Mouse (Mus musculus): Measurements from ENCODE around the gene Mcm6.

- TF ChIP-seq POLR2A (IDR thresholded peaks at IDR 0.05; ENCODE audit: extremely low read depth, insufficient read depth, low read length) (no peak), CTCF (IDR thresholded peaks at IDR 0.05; ENCODE audit: extremely low read depth, insufficient read depth, low read length) (no peak)
These were observed 63.5 kb downstream of the Mcm6 start for GRCm38 (mm10) chr1:128295717-128296528.

Data from cortical plate, adult 2 months (tissue).